Mouse (Mus musculus) liver, embryonic 12.5 days (tissue): ENCODE results near the gene Sh2d6. TPM values are rescaled to one million over a fixed set of nuclear protein-coding genes. Genes with fewer than 3 reads are reported as not detected.

Experiments used
- ATAC-seq: fragments of 200-750 bp; cut with Nextera tagmentation; 2 replicates; pipeline ENCODE4 v1.8.0; 2017; ENCODE audit warnings: moderate number of reproducible peaks, mild to moderate bottlenecking, moderate library complexity
- H3K27ac ChIP-seq: fragments of 300-500 bp; sonication (generic); 2 replicates; pipeline ENCODE4 v1.5.1; 2016; ENCODE audit warnings: mild to moderate bottlenecking
- H3K27me3 ChIP-seq: fragments of 300-500 bp; sonication (generic); replicated peaks from 2 replicates; pipeline ENCODE4 v1.6.1; 2016; ENCODE audit warnings: mild to moderate bottlenecking, moderate library complexity
- H3K36me3 ChIP-seq: fragments of 300-500 bp; sonication (generic); 2 replicates; pipeline ENCODE4 v1.6.1; 2016; ENCODE audit warnings: mild to moderate bottlenecking, moderate library complexity
- H3K4me1 ChIP-seq: fragments of 300-500 bp; sonication (generic); 2 replicates; pipeline ENCODE4 v1.6.1; 2016
- H3K4me2 ChIP-seq: fragments of 300-500 bp; sonication (generic); 2 replicates; pipeline ENCODE4 v1.6.1; 2016; ENCODE audit warnings: mild to moderate bottlenecking, moderate library complexity
- H3K4me3 ChIP-seq: fragments of 300-500 bp; sonication (generic); 2 replicates; pipeline ENCODE4 v1.5.1; 2016; ENCODE audit warnings: mild to moderate bottlenecking, moderate library complexity
- H3K9ac ChIP-seq: fragments of 300-500 bp; sonication (generic); 2 replicates; pipeline ENCODE4 v1.6.1; 2016; ENCODE audit warnings: mild to moderate bottlenecking, moderate library complexity
- H3K9me3 ChIP-seq: fragments of 300-500 bp; sonication (generic); replicated peaks from 2 replicates; pipeline ENCODE4 v1.6.1; 2016; ENCODE audit warnings: mild to moderate bottlenecking, moderate library complexity
- WGBS: fragments of 180-500 bp; shearing (Covaris S2); methylation state at CpG from one replicate; pipeline ENCODE4 v1.1.7; 2016; ENCODE audit not compliant: insufficient replicate concordance; 5-methylcytosine and 5-hydroxymethylcytosine counted together
- polyA plus RNA-seq: library from polyadenylated mRNA; unstranded; fragments of >200 nt; fragmentation: Nextera tagmentation; extraction: Ambion mirVana; gene quantifications from 2 replicates; pipeline ENCODE4 v1.2.1, GENCODE M21; 2016

Sh2d6 gene
- polyA plus RNA-seq, 1 experiment from 2014 or later = not detected

- no peak overlapping the region for H3K4me3 ChIP-seq
- H3K4me2 ChIP-seq = no peak overlapping the region
- no peaks in the 10 kb centered on the region for H3K27me3 ChIP-seq
- 47% methylated on average over 10 of the region's 10 CpGs for WGBS
- H3K4me1 ChIP-seq = peaks cover 51% of the 10 kb centered on the region
- no peaks in the 10 kb centered on the region for H3K9me3 ChIP-seq
- H3K9ac ChIP-seq = no peak overlapping the region
- peaks cover 6% of the 10 kb centered on the region; the same call in 1 of the 2 replicates for H3K36me3 ChIP-seq
- H3K27ac ChIP-seq = no peak overlapping the region
- no peak for ATAC-seq
Measured at GRCm38 (mm10) chr6:72550503-72551100, 29.1 kb upstream of the Sh2d6 start.

- Histone ChIP-seq H3K36me3 (peaks cover 6% of the 10 kb centered on the region; the same call in 1 of the 2 replicates), H3K27ac (peak overlapping the region; percentile 57; the same call in 1 of the 2 replicates), H3K4me1 (peaks cover 56% of the 10 kb centered on the region), H3K4me3 (no peak overlapping the region), H3K4me2 (peak overlapping the region; percentile 61; the same call in 1 of the 2 replicates), H3K9me3 (no peaks in the 10 kb centered on the region), H3K9ac (no peak overlapping the region), H3K27me3 (no peaks in the 10 kb centered on the region)
- ATAC-seq = no peak
- 41% methylated on average over 6 of the region's 6 CpGs for whole genome bisulfite sequencing
Measured at GRCm38 (mm10) chr6:72550025-72550424, 28.5 kb upstream of the Sh2d6 start.

GRCm38 (mm10) chr6:72549041-72549580, 27.6 kb upstream of the Sh2d6 start:
- ATAC-seq = peak; percentile 71
- Histone ChIP-seq H3K9ac (peak overlapping the region; percentile 40; the same call in 1 of the 2 replicates), H3K4me2 (peak overlapping the region; percentile 61), H3K27me3 (no peaks in the 10 kb centered on the region), H3K4me1 (peaks cover 64% of the 10 kb centered on the region), H3K4me3 (peak overlapping the region; percentile 15; the same call in 1 of the 2 replicates), H3K9me3 (no peaks in the 10 kb centered on the region), H3K27ac (peak overlapping the region; percentile 57), H3K36me3 (peaks cover 6% of the 10 kb centered on the region; the same call in 1 of the 2 replicates)
- 33% methylated on average over 9 of the region's 9 CpGs for WGBS

- Histone ChIP-seq H3K4me1 (peaks cover 58% of the 10 kb centered on the region), H3K36me3 (peaks cover 6% of the 10 kb centered on the region; the same call in 1 of the 2 replicates)
- WGBS = 79% methylated on average over 3 of the region's 3 CpGs
Measured at GRCm38 (mm10) chr6:72547862-72548261, 26.4 kb upstream of the Sh2d6 start.

GRCm38 (mm10) chr6:72547121-72547520, 25.6 kb upstream of the Sh2d6 start:
- no peak overlapping the region for H3K4me3 ChIP-seq
- no peak for ATAC-seq
- H3K27me3 ChIP-seq = no peaks in the 10 kb centered on the region
- peaks cover 50% of the 10 kb centered on the region for H3K4me1 ChIP-seq
- no peak overlapping the region for H3K27ac ChIP-seq
- H3K4me2 ChIP-seq = no peak overlapping the region
- peaks cover 6% of the 10 kb centered on the region; the same call in 1 of the 2 replicates for H3K36me3 ChIP-seq
- 87% methylated on average over 2 of the region's 2 CpGs for WGBS
- no peak overlapping the region for H3K9ac ChIP-seq
- no peaks in the 10 kb centered on the region for H3K9me3 ChIP-seq

More at GRCm38 (mm10) chr6:72547862-72548261, 26.4 kb upstream of the Sh2d6 start:
- no peak for ATAC-seq
- no peak overlapping the region for H3K27ac ChIP-seq
- no peak overlapping the region for H3K9ac ChIP-seq
- H3K4me2 ChIP-seq = no peak overlapping the region
- H3K27me3 ChIP-seq = no peaks in the 10 kb centered on the region
- H3K4me3 ChIP-seq = no peak overlapping the region
- H3K9me3 ChIP-seq = no peaks in the 10 kb centered on the region

- no peak overlapping the region for H3K4me3 ChIP-seq
- no peak overlapping the region for H3K9ac ChIP-seq
- peaks cover 6% of the 10 kb centered on the region; the same call in 1 of the 2 replicates for H3K36me3 ChIP-seq
- H3K9me3 ChIP-seq = no peaks in the 10 kb centered on the region
- H3K4me1 ChIP-seq = peaks cover 39% of the 10 kb centered on the region
- no peak for ATAC-seq
- no peak overlapping the region for H3K27ac ChIP-seq
- H3K27me3 ChIP-seq = no peaks in the 10 kb centered on the region
- H3K4me2 ChIP-seq = no peak overlapping the region
- 66% methylated on average over 7 of the region's 7 CpGs for WGBS
Measured at GRCm38 (mm10) chr6:72545377-72545776, 23.9 kb upstream of the Sh2d6 start.

- Histone ChIP-seq H3K27me3 (no peaks in the 10 kb centered on the region), H3K9ac (peak within 1 kb of the TSS; percentile 65), H3K36me3 (peaks cover 6% of the 10 kb centered on the region; the same call in 1 of the 2 replicates), H3K4me2 (peak within 1 kb of the TSS; percentile 71), H3K4me1 (peaks cover 30% of the 10 kb centered on the region), H3K27ac (peak within 1 kb of the TSS; percentile 46), H3K9me3 (no peaks in the 10 kb centered on the region), H3K4me3 (peak within 1 kb of the TSS; percentile 55)
- 3% methylated on average over 23 of the region's 23 CpGs for WGBS
- peak; percentile 32; the same call in 1 of the 2 replicates for ATAC-seq
Measured at GRCm38 (mm10) chr6:72544283-72544987, 22.9 kb upstream of the Sh2d6 start, which contains the start of gene Capg. Gene Capg (plus strand): TSS chr6:72544391.

GRCm38 (mm10) chr6:72543265-72543850, 21.9 kb upstream of the Sh2d6 start:
- 83% methylated on average over 12 of the region's 12 CpGs for WGBS
- ATAC-seq = no peak
- H3K36me3 ChIP-seq = peaks cover 6% of the 10 kb centered on the region; the same call in 1 of the 2 replicates
- no peaks in the 10 kb centered on the region for H3K9me3 ChIP-seq
- H3K4me2 ChIP-seq = no peak overlapping the region
- no peak overlapping the region for H3K27ac ChIP-seq
- H3K4me3 ChIP-seq = no peak overlapping the region
- H3K4me1 ChIP-seq = peaks cover 29% of the 10 kb centered on the region
- no peak overlapping the region for H3K9ac ChIP-seq
- no peaks in the 10 kb centered on the region for H3K27me3 ChIP-seq

- peak; percentile 99 for ATAC-seq
- Histone ChIP-seq H3K27ac (peak overlapping the region; percentile 55), H3K9me3 (no peaks in the 10 kb centered on the region), H3K4me2 (peak overlapping the region; percentile 78), H3K4me1 (peaks cover 31% of the 10 kb centered on the region), H3K4me3 (peak overlapping the region; percentile 66), H3K9ac (peak overlapping the region; percentile 74), H3K27me3 (no peaks in the 10 kb centered on the region), H3K36me3 (no peaks in the 10 kb centered on the region)
- 6% methylated on average over 16 of the region's 16 CpGs for WGBS
Measured at GRCm38 (mm10) chr6:72538562-72539031, 17.1 kb upstream of the Sh2d6 start.

- peak overlapping the region; percentile 55 for H3K27ac ChIP-seq
Measured at GRCm38 (mm10) chr6:72537998-72538500, 16.5 kb upstream of the Sh2d6 start.

GRCm38 (mm10) chr6:72535165-72535564, 13.7 kb upstream of the Sh2d6 start:
- WGBS = 3% methylated on average over 9 of the region's 9 CpGs
- no peak for ATAC-seq
- Histone ChIP-seq H3K36me3 (no peaks in the 10 kb centered on the region), H3K27me3 (no peaks in the 10 kb centered on the region), H3K4me2 (peak overlapping the region; percentile 59), H3K4me1 (peaks cover 31% of the 10 kb centered on the region), H3K9me3 (no peaks in the 10 kb centered on the region), H3K27ac (peak overlapping the region; percentile 45; the same call in 1 of the 2 replicates), H3K9ac (0 out of 2 replicates have a peak overlapping the region, but pooled peaks have one; percentile 30), H3K4me3 (no peak overlapping the region; the same call in 1 of the 2 replicates)

More at GRCm38 (mm10) chr6:72537998-72538500, 16.5 kb upstream of the Sh2d6 start:
- Histone ChIP-seq H3K27me3 (no peaks in the 10 kb centered on the region), H3K9ac (peak overlapping the region; percentile 74), H3K4me3 (peak overlapping the region; percentile 66), H3K36me3 (no peaks in the 10 kb centered on the region), H3K4me1 (peaks cover 31% of the 10 kb centered on the region), H3K9me3 (no peaks in the 10 kb centered on the region), H3K4me2 (peak overlapping the region; percentile 78)
- ATAC-seq = no peak
- WGBS = 49% methylated on average over 10 of the region's 10 CpGs
